Mouse (Mus musculus): ENCODE measurements around the gene Zfp691.

DNA sequence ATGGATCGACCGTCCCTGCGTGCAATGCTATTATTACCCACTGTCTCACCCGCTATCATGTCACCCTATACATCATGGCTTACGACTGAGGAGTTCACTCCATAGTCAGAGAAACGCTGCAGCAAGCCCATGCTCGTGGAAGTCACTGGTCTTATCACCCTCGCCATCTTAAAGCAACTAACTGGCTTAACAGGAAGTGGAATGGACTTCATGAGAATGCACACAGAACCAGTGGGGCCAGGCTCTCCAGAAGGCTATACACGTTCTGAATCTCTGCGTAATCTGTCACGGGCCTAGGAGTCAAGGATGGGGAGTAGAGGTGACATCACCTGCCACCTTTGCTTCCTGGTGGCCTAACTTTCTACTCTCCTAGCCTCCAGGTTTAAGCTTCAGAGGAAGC, 25.3 kb downstream of the Zfp691 start:
- TF ChIP-seq POLR2A (IDR thresholded peaks at IDR 0.05; ENCODE audit: insufficient read length, low read depth) (no peak), POLR2AphosphoS2 (IDR thresholded peaks at IDR 0.05; ENCODE audit: insufficient read length, low read depth) (no peak), USF1 (IDR thresholded peaks at IDR 0.05; ENCODE audit: low read depth) (no peak), TCF12 (IDR thresholded peaks at IDR 0.05; ENCODE audit: insufficient read depth, poor library complexity, severe bottlenecking) (no peak), CEBPB (IDR thresholded peaks at IDR 0.05; ENCODE audit: insufficient read depth, poor library complexity, severe bottlenecking) (no peak), E2F4 (IDR thresholded peaks at IDR 0.05; ENCODE audit: insufficient read depth) (no peak), MYOD1 (IDR thresholded peaks at IDR 0.05; ENCODE audit: control insufficient read depth in 1 of 3, insufficient read length in 2 of 3, low read depth in 2 of 3) (no peak), MYOG (IDR thresholded peaks at IDR 0.05; ENCODE audit: control insufficient read depth in 1 of 3, insufficient read depth in 1 of 3, insufficient read length in 2 of 3, low read depth in 2 of 3) (no peak), TCF3 (IDR thresholded peaks at IDR 0.05; ENCODE audit: insufficient read length, low read depth) (no peak), MAX (IDR thresholded peaks at IDR 0.05; ENCODE audit: low read depth) (no peak), SRF (IDR thresholded peaks at IDR 0.05; ENCODE audit: control insufficient read depth, insufficient read length, low read depth) (no peak), REST (IDR thresholded peaks at IDR 0.05; ENCODE audit: insufficient read depth, insufficient read length) (no peak)
